Mouse (Mus musculus): Measurements from ENCODE around the gene Zfp874a. TPM values are rescaled to one million over a fixed set of nuclear protein-coding genes. Genes with fewer than 3 reads are reported as not detected.
"Not testable (repeated sequence)": the region's sequence is repeated elsewhere in the genome, so short reads cannot be mapped to it uniquely, and the experiment has no call there.

Zfp874a gene
- polyA plus RNA-seq (2017; shearing (Covaris generic)): 10 to 100 TPM; 13.5 to 15.2 TPM

DNA sequence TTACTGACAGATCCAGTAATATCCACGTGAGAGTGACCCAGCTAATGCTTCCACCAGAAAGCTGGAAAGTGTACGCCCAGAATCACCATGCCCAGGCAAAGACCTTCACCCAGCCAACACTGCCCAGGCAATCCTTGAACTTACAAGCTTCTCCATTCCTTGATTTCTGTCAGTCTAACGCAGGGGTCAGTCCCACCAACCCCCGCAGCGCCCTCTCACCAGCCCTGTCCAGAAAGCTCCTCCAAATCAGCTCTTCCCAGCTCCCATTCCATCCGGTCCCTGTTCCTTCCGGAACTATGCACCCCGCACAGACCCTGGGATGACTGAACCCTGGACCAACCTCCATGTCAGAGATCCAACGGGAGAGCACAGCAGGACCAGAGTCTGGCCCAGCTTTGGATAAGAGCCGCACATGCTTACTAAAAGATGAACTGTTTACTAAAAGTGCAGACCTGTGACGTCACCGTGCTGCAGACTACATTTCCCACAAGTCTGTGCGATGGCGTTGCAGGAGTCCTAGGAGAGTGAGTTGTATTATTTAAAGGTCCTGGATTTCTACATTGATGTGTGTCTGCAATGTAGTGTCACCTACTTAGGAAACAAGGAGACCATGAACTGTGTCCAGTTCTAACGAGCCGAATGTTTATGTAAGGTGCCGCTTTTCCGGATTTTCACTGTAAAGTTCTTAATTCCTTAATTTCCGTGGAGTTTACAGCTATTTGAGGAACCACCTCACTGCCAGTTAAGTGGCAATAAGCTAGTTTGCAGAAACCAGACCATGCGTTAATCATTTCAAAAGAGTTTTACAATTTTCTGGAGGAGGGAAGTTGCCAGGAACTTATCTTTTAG lies at the start of gene Zfp874a:
Zfp874a (minus strand) TSS at position 453 of the 849 bp plus-strand sequence.
- peak; percentile 100 for ATAC-seq

DNA sequence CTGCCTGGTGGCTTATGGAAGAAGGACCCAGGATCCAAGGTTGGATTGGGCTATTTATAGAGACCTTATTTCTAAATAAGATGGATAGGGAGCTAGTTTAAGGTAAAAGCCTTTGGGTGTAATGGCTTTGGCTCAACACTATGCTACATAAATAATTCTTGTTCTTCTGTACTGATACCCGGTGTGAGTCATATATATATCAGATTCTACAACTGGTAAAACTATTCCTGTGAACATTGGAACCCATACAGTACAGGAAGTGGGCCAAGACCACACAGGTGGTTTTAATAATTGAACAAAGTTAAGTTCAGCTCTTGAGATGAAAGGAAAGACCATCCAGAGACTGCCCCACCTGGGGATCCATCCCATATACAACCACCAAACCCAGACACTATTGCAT lies 49.5 kb upstream of the Zfp874a start:
- no peak for ATAC-seq

DNA sequence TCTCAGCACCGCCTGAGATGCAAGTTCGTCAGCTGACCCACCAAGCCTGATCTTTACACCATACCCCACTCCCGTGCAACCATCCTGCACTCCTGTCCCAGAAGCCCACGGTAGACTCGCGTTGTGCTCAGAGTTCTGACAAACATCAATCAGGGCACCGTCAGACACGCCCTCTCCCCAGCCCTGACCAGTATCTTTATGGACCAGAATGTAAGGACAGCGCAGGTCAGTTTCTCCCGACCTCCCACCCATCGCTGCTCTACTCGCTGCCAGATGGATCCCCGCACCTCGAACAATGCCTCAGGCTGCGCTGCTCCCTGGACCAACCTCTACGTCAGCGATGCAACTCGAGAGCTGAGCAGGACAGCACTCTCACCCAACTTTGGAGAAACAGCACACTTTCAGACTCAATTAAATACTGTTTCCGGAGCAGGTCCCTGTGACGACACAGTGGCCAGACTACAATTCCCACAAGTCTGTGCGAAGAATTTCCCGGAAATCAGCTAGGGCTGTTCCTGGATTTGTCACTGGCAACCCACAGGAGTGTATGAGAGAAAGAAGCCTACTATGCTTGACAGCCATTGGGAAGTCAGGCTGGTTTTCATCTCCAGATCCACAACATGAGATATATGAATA lies 48.8 kb upstream of the Zfp874a start, which contains the start of gene Zfp58:
Zfp58 (minus strand) TSS at position 472 of the 636 bp plus-strand sequence.
- ATAC-seq: peak; percentile 99

DNA sequence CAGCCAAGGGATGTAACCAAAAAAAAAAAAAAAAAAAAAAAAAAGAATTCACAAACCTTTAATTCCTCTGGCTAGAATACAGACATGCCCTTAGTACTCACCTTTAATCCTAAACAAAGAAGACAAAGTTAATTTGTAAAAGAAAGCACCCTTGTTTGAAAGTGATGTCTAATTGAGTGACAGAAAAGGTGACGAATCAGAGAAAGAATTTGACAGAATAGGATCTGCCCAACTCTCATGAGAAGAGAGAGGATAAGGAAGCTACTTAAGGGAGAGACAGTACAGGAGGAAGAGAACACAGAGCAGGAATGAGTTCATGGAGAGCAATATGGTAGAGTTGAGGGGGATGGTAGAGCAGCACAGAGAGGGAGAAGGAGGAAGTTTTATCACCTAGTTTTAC lies 44.2 kb upstream of the Zfp874a start:
- no peak for ATAC-seq

DNA sequence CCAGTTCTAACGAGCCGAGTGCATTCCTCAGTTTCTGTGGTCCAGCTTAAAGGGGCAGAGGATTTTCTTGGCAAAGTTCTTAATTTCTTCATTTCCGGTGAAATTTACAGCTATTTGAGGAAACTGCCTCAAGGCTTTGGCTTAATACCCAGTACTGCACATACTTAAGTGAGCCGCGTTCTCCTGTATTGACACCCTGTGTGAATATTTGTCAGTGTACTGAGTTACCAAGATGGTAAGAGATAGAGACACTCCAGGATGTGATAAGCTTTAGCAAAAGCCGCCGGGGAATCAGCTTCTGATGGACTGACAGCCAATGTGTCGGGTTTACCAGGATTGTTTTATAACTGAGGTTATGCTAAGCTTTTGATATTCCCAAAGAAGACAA lies 33.0 kb upstream of the Zfp874a start:
- ATAC-seq: peak; percentile 22

DNA sequence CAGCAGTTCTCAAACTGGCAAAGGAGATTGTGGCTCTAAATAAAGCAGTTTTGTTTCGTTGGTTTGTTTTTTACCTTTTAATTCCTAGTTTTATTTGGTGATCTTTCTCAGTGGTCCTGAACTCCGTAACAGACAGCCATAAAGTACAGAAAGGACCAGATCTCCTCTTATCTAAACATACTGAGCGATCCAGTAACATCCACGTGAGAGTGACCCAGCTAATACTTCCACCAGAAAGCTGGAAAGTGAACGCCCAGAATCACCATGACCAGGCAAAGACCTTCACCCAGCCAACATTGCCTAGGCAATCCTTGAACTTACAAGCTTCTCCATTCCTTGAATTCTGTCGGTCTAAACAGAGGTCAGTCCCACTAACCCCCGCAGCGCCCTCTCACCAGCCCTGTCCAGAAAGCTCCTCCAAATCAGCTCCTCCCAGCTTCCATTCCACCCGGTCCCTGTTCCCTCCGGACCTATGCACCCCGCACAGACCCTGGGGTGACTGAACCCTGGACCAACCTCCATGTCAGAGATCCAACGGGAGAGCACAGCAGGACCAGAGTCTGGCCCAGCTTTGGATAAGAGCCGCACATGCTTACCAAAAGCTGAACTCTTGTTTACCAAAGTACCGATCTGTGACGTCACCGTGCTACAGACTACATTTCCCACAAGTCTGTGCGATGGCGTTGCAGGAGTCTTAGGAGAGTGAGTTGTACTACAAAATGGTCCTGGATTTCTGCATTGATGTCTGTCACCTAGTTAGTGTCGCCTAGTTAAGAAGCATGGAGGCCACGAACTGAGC lies 32.4 kb upstream of the Zfp874a start, which contains the start of gene Zfp874b:
Zfp874b (minus strand) TSS at position 634 of the 799 bp plus-strand sequence.
- peak; percentile 98 for ATAC-seq

DNA sequence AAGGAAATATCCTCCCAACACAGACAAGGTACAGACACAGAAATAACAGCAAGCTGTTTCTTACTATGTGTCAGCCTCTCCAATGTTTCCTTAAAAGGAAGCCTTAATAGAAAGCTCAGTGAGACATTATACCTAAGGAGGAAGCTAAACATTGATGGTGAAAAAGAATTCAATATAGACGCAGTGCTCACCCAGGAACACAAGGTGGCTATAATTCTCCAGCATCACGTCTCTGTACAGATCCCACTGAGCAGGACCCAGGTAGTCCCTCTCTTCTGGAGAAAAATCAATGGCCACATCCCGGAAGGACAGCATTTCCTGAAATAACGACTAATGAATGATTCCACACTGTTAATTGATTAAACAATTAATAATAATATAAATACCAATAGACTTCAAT lies 30.1 kb upstream of the Zfp874a start:
- ATAC-seq: no peak

DNA sequence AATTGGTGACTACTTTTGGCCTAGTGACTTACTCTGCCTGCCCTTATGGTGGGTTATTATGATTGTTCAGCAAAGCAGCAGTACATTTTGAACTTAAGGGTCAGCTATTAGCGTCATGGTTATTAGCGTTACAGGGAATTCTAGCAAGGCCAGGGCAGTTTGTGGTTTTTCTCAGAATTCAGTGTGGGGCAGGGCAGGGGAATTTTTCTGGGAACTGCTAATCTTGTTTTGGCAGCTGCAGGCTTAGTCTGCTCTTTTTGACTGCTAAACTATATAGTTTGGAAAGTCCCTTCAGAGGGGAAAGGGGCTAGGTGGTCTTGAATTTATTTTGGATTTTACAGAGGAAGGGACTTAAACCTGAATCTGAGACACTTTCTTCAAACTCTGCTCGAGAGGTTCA lies 17.9 kb upstream of the Zfp874a start:
- no peak for ATAC-seq

DNA sequence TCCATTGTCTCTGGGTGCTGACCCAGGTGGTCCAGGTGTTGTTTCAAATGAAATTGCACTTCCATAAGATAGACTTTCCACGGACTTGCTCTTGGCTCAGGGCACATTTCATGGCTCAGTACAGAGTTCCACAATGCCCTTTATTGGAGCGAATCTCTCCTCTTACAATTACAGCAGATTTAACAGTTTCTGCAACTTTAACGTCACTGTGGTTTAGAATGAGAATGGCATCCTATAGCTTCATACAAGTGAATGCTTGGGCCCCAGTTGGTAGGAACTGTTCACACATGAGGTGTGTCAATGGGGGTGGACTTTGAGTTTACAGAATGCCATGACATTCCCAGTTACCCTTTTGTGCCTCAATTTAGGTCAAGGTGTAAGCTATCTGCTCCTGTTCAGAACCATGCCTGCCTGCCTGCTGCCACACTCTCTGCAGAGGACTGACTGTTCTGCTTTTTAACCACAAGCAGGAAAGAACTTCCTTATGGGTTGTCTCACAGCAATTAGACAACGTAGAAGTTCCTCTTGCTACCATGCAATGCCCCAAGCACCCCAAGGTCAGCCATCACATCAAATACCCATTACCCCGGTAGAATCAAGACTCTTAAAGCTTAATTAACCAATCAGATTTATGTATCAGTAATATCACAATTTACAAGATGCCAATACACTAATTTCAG lies 12.2 kb upstream of the Zfp874a start:
- not testable (repeated sequence) for ATAC-seq

DNA sequence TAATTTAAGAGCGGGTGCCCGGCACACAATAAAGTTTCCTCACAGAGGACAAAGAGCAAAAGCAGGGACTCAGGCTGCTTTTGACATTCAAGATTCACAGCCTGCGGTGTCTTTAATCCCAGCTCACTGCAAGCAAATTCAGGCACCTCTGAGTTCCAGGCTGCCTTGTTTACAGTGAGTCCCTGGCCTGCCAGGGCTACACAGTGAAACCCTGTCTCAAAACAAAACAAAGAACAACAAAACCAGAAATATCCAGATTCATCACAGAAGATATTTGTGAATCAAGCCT lies 541 bp upstream of the Zfp874a start:
- no peak for ATAC-seq

DNA sequence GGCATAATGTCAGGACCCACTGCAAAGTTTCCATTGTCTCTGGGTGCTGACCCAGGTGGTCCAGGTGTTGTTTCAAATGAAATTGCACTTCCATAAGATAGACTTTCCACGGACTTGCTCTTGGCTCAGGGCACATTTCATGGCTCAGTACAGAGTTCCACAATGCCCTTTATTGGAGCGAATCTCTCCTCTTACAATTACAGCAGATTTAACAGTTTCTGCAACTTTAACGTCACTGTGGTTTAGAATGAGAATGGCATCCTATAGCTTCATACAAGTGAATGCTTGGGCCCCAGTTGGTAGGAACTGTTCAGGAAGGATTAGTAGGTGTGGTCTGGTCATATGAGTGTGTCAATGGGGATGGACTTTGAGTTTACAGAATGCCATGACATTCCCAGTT lies 14.3 kb downstream of the Zfp874a start:
- ATAC-seq: not testable (repeated sequence)

DNA sequence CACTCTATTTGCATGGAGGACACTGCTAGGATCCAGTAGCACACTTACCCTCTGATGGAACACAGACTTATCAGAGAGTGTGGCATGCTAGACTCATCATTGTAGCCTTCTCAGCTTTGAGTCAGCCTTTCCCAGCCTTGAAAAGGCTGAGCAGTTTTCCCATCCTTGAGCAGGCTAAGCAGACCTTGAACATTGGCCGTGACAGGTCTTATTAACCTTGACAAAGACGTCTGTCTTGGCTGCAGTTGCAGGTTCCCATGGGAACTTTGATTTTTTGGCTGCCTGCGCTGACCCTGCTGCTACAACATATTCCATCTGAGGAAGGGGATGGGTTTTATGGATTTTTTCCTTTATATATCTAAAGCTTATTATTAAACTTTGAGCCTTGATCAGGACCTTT lies 23.3 kb downstream of the Zfp874a start:
- no peak for ATAC-seq

DNA sequence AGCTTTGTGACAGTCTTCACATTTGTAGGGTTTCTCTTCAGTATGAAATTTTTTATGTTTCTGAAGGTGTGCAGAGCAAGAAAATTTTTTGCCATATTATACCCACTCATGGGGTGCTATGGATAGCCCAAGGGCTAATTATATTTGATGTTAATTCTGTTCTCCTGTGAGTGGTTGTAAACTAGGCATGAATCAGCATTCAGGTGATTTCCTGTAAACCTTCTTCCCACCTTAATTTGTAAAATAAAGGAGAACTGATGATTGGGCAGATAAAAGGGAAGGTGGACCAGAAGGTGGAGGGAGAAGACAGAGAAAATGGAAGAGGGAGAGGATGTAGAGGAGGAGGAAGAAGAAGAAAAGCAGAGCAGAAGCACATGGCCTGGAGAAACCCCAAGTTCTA lies 25.7 kb downstream of the Zfp874a start:
- not testable (repeated sequence) for ATAC-seq

DNA sequence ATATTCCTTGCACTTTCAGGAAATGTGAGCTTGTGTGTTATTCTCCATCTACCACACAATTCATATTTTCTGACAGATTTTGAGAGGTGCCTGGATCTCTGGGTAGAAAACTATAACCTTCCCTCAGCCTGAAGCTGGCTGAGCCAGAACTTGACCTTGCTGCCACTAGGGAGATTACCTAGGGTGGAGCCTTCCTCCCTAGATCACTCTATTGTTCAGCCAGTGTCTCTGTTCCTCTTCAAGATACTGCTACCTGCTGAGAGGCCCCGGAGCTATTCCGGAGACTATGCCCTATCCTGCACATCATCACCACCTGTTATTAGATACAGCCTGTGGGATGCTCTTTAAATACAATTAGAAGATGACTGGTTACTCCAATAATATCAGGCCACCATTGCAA lies 28.9 kb downstream of the Zfp874a start:
- not testable (repeated sequence) for ATAC-seq

DNA sequence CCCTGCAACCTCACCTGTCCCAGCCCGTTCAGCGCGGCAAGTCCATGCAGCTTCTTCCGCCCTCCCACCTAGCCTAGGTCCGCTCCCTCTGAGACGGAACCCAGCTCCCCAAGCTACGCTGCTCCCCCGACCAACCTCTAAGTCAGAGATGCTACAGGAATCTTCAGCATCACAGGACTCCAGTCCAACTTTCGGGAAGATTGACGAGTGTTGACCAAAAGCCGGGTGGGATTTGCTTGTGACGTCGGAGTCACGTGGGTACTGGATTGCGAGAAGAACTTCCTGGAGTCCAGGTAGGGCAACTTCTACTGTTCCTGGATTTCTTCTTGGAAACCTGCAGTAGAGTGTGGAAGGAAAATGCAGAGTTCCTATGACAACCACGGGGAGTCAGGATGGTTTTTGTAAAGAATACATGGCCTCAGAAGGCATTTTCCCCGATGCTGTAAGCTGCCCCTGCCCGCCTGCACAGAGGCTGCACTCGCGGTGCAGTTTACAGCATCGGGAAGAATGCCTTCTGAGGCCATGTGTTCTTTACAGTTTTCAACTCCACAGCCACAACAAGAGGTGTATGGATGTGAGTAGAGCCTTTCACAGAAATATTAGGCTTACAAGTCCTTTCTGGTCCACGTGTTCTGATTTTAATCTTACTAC lies 30.1 kb downstream of the Zfp874a start, which contains the start of gene Zfp459:
Zfp459 (minus strand) TSS at position 212 of the 651 bp plus-strand sequence.
- ATAC-seq: peak; percentile 86

DNA sequence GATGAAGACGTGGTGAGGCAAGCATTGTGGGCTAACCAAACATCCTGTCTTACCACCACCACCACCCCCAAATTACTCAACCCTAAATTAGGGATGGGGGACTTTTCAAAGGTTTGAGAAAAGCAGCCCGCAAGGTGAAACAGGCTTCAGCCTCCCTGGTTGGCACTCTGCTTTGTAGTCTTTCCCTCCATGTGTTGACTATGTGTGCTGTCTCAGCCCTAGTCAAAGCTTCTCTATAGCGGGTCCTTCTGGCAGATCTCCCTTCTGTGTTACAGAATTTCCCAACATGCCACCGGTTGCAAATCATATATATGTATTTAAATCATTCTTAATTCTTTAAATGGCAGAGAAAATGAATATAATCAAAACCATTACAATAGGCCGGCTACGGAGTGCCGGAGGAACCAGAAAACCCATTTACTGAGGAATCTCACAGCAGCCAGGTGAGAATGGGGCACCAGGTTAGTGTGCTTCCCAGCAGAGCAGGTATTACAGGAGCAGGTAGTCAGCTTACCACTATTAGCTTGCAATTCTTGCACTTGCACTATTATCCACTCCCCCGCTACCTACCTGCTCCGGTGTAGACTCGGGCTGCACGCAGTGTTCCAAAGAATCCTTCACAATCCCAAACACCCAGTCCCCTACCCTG lies 30.7 kb downstream of the Zfp874a start:
- ATAC-seq: no peak

DNA sequence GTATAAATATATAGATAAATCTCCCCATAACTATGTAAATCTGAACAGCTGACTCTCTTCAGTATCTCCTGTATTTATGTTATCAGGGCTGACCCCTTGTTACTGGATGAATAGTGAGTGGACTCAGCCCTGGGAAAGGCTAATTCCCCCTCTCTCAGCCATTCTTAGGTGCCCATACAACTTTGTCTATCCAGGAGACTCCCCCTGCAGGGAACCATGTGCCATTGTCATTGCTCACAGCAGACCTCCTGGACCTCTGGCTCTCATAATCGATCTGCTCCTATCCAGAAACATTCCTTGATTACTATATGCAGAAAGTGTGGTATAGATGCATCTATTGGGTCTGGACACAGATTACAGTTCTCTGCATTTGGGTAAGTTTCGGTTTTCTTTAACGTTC lies 34.6 kb downstream of the Zfp874a start:
- no peak for ATAC-seq

DNA sequence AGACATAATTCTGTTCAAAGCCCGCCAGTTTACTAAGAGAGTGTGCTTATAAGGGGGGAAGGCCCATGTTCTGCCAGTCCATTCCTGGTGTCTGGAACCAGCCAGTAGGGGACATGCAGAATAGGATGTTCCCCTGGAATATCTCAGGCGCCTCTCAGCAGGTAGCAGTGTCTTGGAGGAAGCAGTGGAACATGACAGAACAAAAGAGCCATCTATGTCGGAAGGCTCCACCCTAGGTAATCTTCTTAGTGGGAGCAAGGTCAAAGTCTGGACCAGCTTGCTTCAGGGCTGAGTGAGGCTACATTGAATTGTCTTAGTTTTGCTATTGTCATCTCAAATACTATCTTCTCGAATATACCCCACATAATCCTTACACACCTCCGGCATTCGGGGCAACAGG lies 35.7 kb downstream of the Zfp874a start:
- no peak for ATAC-seq

DNA sequence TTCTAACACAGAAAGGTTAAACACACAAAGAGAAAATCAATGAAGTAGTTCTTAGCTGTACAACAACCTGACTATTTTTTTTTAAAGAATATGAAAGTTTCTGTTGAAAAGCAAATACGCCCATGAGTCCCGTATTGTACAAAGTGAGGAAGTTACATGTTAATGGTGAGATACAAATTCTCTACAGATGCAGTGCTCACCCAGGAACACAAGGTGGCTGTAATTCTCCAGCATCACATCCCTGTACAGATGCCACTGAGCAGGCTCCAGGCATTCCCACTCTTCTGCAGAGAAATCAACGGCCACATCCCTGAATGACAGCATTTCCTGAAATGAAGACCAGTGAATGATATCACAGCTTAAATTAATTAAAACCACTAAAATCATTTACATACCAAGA lies 37.8 kb downstream of the Zfp874a start:
- not testable (repeated sequence) for ATAC-seq

DNA sequence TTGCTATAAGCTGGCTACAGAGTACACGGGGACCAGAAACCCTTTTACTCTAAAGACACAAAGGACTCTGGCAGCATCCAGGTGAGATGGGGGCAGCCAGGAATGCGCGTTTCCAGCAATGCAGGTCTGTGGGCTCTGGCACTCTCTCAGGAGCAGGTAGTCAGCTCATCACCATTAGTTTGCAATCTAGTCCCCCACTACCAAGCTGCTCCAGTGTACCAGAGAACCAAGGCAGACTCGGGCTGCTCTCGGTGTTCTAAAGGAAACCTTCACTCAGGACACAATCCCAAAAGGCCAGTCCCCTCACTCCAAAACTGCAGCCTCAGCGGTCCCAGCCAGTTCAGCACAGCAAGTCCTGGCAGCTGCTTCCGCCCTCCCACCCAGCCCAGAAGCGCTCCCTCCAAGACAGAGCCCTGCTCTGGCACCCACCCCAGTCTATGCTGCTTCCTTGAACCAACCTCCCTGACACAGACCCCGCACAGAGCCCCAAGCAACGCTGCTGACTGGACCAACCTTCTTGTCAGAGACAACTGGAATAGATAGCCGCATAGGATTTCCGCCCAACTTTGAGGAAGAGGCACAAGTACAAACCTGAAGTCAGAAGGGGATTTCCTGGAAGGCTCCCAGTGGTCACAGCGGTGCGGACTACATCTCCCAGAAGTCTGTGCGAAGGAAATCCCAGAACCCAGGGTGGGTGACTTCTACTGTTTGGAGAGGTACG lies 52.1 kb downstream of the Zfp874a start, which contains the start of gene Zfp429:
Zfp429 (minus strand) TSS at position 637 of the 721 bp plus-strand sequence.
- peak; percentile 100 for ATAC-seq

DNA sequence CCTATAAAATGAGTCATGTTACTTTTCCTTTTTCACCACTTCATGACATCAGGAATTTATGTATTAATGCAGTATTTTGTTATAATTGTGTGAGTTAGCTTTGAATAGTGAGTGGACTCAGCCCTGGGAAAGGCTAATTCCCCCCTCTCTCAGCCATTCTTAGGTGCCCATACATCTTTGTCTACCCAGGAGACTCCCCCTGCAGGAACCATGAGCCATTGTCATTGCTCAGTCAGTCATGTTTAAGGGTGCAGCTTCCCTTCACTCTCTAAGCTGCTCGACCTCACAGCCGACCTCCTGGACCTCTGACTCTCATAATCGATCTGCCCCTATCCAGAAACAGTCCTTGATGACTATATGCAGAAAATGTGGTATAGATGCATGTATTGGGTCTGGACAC lies 75.2 kb downstream of the Zfp874a start:
- ATAC-seq: not testable (repeated sequence)
